Mouse (Mus musculus): Measurements from ENCODE around the gene Mcl1. TPM values are rescaled to one million over a fixed set of nuclear protein-coding genes. Genes with fewer than 3 reads are reported as not detected.

Mcl1 gene
- total and polyA plus RNA-seq, 3 experiments: 39.1 to 139 (median 134) TPM

DNA sequence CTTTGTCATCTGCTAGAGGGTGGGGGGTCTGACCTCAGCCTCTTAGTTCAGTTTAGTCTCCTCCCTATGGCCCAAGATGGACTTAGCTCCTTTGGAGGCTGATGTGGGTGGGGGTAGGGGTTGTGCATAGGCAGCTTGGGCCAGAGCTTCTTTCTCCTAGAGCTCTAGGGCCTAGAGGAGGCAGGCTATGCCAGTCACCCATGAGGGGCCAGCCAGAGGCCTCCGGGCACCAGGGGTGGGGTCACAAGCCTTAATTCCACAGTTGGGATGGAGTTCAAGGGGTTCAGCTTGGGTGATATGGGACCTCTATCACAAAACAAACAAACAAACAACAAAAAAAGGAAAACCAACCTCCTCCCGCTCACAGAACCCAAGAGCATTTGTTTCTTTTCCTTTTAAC lies 27.1 kb downstream of the Mcl1 start:
- Histone ChIP-seq H3K36me3 (ENCODE audit: control insufficient read depth, insufficient read depth, low read length) (no peaks in the 10 kb centered on the region), H3K27me3 (ENCODE audit: control insufficient read depth, insufficient read depth, low read length) (no peaks in the 10 kb centered on the region), H3K4me1 (ENCODE audit: control insufficient read depth, insufficient read depth, low read length) (peaks cover 18% of the 10 kb centered on the region), H3K27ac (peak overlapping the region; percentile 96), H3K9ac (ENCODE audit: low read depth, low read length) (no peak overlapping the region), H3K4me3 (no peak overlapping the region), H3K79me2 (replicated peaks; ENCODE audit: control insufficient read depth, insufficient read depth, low read length) (no peaks in the 10 kb centered on the region)
- peak in 1 of 2 experiments; percentile 30 for DNase-seq
- intact Hi-C loops (cut with DNase I): loop anchor here (5.0 kb wide), 1 partner anchor 47 kb away; no protein-coding TSS in a partner anchor
- WGBS: 69% methylated on average over 2 of the region's 2 CpGs
- TF ChIP-seq POLR2A (IDR thresholded peaks at IDR 0.05; ENCODE audit: insufficient read depth, low read depth, low read length): no peak
- no peak for TF ChIP-seq CTCF (IDR thresholded peaks at IDR 0.05)
- TF ChIP-seq EP300 (IDR thresholded peaks at IDR 0.05; ENCODE audit: insufficient read depth, low read depth, low read length): no peak

DNA sequence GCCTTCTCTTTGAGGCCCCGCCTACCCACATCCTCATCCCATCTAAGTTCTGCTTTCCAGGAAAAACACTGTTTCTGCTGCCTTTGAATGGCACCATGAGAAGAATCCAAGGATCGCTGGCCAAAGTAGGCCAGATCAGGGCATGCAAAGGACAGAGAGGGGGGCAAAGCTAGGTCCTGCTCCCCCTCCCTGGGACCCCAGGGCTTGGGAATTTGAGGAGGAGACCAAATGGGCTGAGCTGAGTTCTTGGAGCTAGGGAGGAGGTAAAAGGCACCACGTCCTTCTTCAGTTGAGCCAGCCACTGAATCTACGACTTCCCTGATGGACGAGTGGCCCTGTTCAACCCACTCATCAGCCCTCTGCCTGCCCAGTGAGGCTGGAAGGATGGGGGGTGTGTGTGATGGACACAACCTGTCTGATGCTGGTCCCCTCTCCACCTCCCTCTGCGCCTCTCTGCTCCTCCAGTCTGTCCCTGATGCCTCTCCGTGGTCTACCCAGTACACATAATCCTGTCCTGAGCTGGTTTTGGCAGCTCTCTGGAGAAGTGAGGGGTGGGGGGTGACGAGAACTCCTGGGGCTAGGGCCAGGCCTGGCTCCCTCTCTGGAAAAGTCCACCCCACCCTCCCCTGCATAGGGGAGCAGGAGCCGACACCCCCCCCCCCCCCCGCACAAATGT lies 28.0 kb downstream of the Mcl1 start:
- intact Hi-C loops (cut with DNase I): loop anchor here (5.0 kb wide), 1 partner anchor 46 kb away; no protein-coding TSS in a partner anchor
- Histone ChIP-seq H3K9ac (ENCODE audit: low read depth, low read length) (peak overlapping the region; percentile 5), H3K79me2 (replicated peaks; ENCODE audit: control insufficient read depth, insufficient read depth, low read length) (no peaks in the 10 kb centered on the region), H3K27ac (peak overlapping the region; percentile 96), H3K36me3 (ENCODE audit: control insufficient read depth, insufficient read depth, low read length) (no peaks in the 10 kb centered on the region), H3K4me1 (ENCODE audit: control insufficient read depth, insufficient read depth, low read length) (peaks cover 18% of the 10 kb centered on the region), H3K27me3 (ENCODE audit: control insufficient read depth, insufficient read depth, low read length) (no peaks in the 10 kb centered on the region), H3K4me3 (peak overlapping the region; percentile 70)
- WGBS: 33% methylated on average over 8 of the region's 10 CpGs
- peak; percentile 29 to 46 for DNase-seq
- TF ChIP-seq POLR2A (IDR thresholded peaks at IDR 0.05; ENCODE audit: insufficient read depth, low read depth, low read length): no peak
- TF ChIP-seq EP300 (IDR thresholded peaks at IDR 0.05; ENCODE audit: insufficient read depth, low read depth, low read length): no peak
- TF ChIP-seq CTCF (IDR thresholded peaks at IDR 0.05): no peak

DNA sequence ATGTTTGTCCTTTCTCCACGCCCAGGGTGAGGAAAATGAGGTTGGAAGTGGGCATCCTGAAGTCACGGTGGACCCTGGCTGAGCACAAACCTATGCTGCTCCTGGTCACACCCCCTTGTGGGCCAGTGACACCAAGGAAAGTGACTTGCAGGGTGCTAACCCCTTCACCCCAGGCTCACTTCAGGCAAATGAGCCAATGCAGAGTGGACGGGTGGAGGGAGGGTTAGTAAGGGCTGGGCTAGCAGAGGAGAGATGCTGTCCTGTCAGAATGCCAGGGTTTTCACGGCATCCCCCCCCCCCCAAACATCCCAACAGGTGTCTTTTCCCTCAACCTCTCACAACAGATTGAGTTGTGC lies 28.6 kb downstream of the Mcl1 start:
- H3K36me3 ChIP-seq (ENCODE audit: control insufficient read depth, insufficient read depth, low read length): no peaks in the 10 kb centered on the region
- 14% methylated on average over 4 of the region's 4 CpGs for WGBS
- TF ChIP-seq CTCF (IDR thresholded peaks at IDR 0.05) (no peak), POLR2A (IDR thresholded peaks at IDR 0.05; ENCODE audit: insufficient read depth, low read depth, low read length) (no peak), EP300 (IDR thresholded peaks at IDR 0.05; ENCODE audit: insufficient read depth, low read depth, low read length) (no peak)

DNA sequence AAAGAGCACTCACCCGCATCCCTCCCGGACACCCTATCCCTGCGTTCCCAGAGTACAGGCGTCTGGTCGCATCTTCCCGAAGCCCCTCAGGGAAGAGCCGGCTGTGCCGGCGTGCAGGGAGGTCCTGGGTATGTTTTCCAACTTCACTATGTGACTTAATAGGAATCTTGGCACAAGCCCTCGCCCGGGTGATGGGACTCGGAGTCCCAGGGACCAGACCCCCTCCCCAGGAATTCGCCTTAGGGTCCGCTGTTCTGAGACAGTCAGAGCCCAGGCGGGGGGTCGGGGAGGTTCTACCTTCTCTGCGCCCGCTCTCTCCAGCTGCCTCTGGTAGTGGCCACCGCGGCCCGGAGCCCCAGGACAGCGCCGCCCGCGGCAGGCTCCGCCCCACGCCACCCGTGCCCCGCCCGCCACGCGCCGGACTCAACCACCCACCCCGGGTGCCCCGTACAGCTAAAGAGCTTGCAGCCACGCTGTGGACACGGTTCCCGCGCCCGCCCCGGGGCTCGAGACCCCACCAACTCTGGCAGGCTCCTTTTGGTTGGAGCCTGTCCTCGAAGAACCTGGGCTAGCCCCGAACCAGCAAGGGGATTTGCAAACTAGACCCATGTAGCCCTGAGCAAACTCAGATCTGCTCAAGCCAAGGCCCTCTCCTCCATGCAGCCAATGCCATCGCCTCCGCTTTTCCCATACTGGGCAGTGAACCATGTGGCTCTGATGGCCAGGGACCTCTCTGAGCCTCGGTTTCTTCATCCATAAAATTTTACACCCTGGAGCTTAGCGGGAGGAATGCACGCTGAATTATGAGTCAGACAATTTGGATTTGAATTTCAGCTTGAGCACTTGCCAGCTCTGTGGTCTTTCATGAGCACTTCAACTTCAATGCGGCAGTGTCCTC lies 29.2 kb downstream of the Mcl1 start, which contains the start of gene Adamtsl4:
TSS of gene Adamtsl4 (minus strand) at position 394 of the 898 bp plus-strand sequence.
- intact Hi-C loops (cut with DNase I): loop anchor here (5.0 kb wide), 1 partner anchor 45 kb away; no protein-coding TSS in a partner anchor
- Histone ChIP-seq H3K27ac (peak within 1 kb of the TSS; percentile 96), H3K4me3 (peak within 1 kb of the TSS; percentile 70), H3K79me2 (replicated peaks; ENCODE audit: control insufficient read depth, insufficient read depth, low read length) (no peaks in the 10 kb centered on the region), H3K9ac (ENCODE audit: low read depth, low read length) (peak within 1 kb of the TSS; percentile 80), H3K36me3 (ENCODE audit: control insufficient read depth, insufficient read depth, low read length) (no peaks in the 10 kb centered on the region), H3K27me3 (ENCODE audit: control insufficient read depth, insufficient read depth, low read length) (no peaks in the 10 kb centered on the region), H3K4me1 (ENCODE audit: control insufficient read depth, insufficient read depth, low read length) (peaks cover 18% of the 10 kb centered on the region)
- DNase-seq: peak; percentile 90 to 92
- TF ChIP-seq EP300 (IDR thresholded peaks at IDR 0.05; ENCODE audit: insufficient read depth, low read depth, low read length) (no peak), POLR2A (IDR thresholded peaks at IDR 0.05; ENCODE audit: insufficient read depth, low read depth, low read length) (peak; percentile 72), CTCF (IDR thresholded peaks at IDR 0.05) (peak; percentile 38)
- WGBS: 4% methylated on average over 49 of the region's 50 CpGs

More for the DNA sequence above, 28.6 kb downstream of the Mcl1 start:
- H3K9ac ChIP-seq (ENCODE audit: low read depth, low read length): peak overlapping the region; percentile 80
- peaks cover 18% of the 10 kb centered on the region for H3K4me1 ChIP-seq (ENCODE audit: control insufficient read depth, insufficient read depth, low read length)
- H3K79me2 ChIP-seq (replicated peaks; ENCODE audit: control insufficient read depth, insufficient read depth, low read length): no peaks in the 10 kb centered on the region
- peak in 1 of 2 experiments; percentile 13 for DNase-seq
- H3K27ac ChIP-seq: peak overlapping the region; percentile 96
- intact Hi-C loops (cut with DNase I): loop anchor here (5.0 kb wide), 1 partner anchor 45 kb away; no protein-coding TSS in a partner anchor
- H3K27me3 ChIP-seq (ENCODE audit: control insufficient read depth, insufficient read depth, low read length): no peaks in the 10 kb centered on the region
- H3K4me3 ChIP-seq: peak overlapping the region; percentile 70

DNA sequence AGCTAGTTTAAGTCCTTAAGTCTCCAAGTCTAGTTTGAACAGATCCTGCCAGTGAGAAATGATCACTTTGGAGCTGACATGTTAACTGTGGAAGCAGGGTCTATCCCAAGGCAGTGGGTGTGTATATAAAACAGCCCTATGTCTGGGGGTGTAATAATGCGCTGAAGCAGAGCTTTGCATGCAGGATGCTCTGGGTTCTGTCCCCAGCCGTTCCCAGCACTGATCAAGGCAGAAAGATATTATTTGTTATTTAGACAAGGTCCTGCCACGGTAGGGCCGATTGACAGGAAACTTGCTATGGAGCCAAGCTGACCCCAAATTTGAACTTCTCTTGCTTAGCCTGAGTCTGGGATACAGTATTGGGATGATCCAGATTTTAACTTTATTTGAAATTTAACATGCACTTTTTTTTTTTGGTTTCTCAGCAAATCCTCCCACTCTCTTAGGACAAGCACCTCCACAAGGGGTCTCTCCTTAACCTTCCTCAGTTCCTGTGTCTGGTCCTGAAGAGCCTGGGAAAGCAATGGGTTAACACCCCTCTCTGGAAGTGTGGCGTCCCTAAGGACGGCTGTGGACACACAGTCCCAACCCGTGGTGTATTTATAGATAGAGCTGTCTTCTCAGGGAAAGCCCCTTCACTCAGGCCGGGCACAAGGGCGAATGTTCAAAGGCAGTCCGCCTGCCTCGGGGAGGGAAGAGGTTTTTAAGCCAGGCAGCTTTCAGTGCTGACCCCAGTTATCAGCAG lies 30.8 kb downstream of the Mcl1 start:
- intact Hi-C loops (cut with DNase I): loop anchor here (5.0 kb wide), 1 partner anchor 43 kb away; no protein-coding TSS in a partner anchor
- peak; percentile 38 to 61 for DNase-seq

More for the DNA sequence above, 30.8 kb downstream of the Mcl1 start:
- Histone ChIP-seq H3K79me2 (replicated peaks; ENCODE audit: control insufficient read depth, insufficient read depth, low read length) (no peaks in the 10 kb centered on the region), H3K27ac (peak overlapping the region; percentile 96), H3K9ac (ENCODE audit: low read depth, low read length) (peak overlapping the region; percentile 55), H3K27me3 (ENCODE audit: control insufficient read depth, insufficient read depth, low read length) (no peaks in the 10 kb centered on the region), H3K36me3 (ENCODE audit: control insufficient read depth, insufficient read depth, low read length) (peaks cover 9% of the 10 kb centered on the region; the same call in 1 of the 2 replicates), H3K4me3 (no peak overlapping the region), H3K4me1 (ENCODE audit: control insufficient read depth, insufficient read depth, low read length) (peaks cover 28% of the 10 kb centered on the region)
- 15% methylated on average over 11 of the region's 11 CpGs for WGBS
- TF ChIP-seq EP300 (IDR thresholded peaks at IDR 0.05; ENCODE audit: insufficient read depth, low read depth, low read length): peak; percentile 84
- peak; percentile 25 for TF ChIP-seq CTCF (IDR thresholded peaks at IDR 0.05)
- peak; percentile 43; the same call in 1 of the 2 replicates for TF ChIP-seq POLR2A (IDR thresholded peaks at IDR 0.05; ENCODE audit: insufficient read depth, low read depth, low read length)

All from heart, adult 2 months (tissue).